Mouse (Mus musculus): ENCODE data around the gene Sema6d. TPM values are rescaled to one million over a fixed set of nuclear protein-coding genes. Genes with fewer than 3 reads are reported as not detected.
A peak's percentile ranks its signal among the peaks of the same experiment; 100 is the strongest.

The Sema6d gene
- polyA plus RNA-seq, 1 experiment from 2014 or later: 12.2 TPM

GRCm38 (mm10) chr2:124613671-124614210 is 524.0 kb downstream of the Sema6d start:
- peaks cover 30% of the 10 kb centered on the region for H3K27me3 ChIP-seq (replicated peaks; ENCODE audit: control insufficient read depth, insufficient read depth, low read length)
- no peak overlapping the region for H3K27ac ChIP-seq (ENCODE audit: low read depth, low read length)
- H3K4me2 ChIP-seq: peak overlapping the region; percentile 78
- DNase-seq (ENCODE audit: low spot score) (no peak), ATAC-seq (replicated peaks; ENCODE audit: low FRiP score) (no peak)
- H3K9ac ChIP-seq (ENCODE audit: low read depth, low read length): no peak overlapping the region
- 46% methylated on average over 3 of the region's 3 CpGs for WGBS
- no peaks in the 10 kb centered on the region for H3K9me3 ChIP-seq (ENCODE audit: control insufficient read depth, low read length)
- peaks cover 2% of the 10 kb centered on the region; the same call in 1 of the 2 replicates for H3K4me1 ChIP-seq (replicated peaks; ENCODE audit: control insufficient read depth, insufficient read depth, low read length)
- H3K36me3 ChIP-seq (ENCODE audit: control insufficient read depth, insufficient read depth, low read length): no peaks in the 10 kb centered on the region
- no peak overlapping the region for H3K4me3 ChIP-seq (ENCODE audit: low read depth, low read length)

- Histone ChIP-seq H3K27me3 (replicated peaks; ENCODE audit: control insufficient read depth, insufficient read depth, low read length) (peaks cover 5% of the 10 kb centered on the region; the same call in 1 of the 2 replicates), H3K4me2 (no peak overlapping the region), H3K4me3 (ENCODE audit: low read depth, low read length) (no peak overlapping the region), H3K9ac (ENCODE audit: low read depth, low read length) (no peak overlapping the region), H3K4me1 (replicated peaks; ENCODE audit: control insufficient read depth, insufficient read depth, low read length) (peaks cover 2% of the 10 kb centered on the region; the same call in 1 of the 2 replicates), H3K9me3 (ENCODE audit: control insufficient read depth, low read length) (no peaks in the 10 kb centered on the region), H3K27ac (ENCODE audit: low read depth, low read length) (no peak overlapping the region), H3K36me3 (ENCODE audit: control insufficient read depth, insufficient read depth, low read length) (no peaks in the 10 kb centered on the region)
- 51% methylated on average over 4 of the region's 4 CpGs for WGBS
- ATAC-seq (replicated peaks; ENCODE audit: low FRiP score) (no peak), DNase-seq (ENCODE audit: low spot score) (no peak)
Observed at GRCm38 (mm10) chr2:124616746-124617145, 527.0 kb downstream of the Sema6d start.

DNA sequence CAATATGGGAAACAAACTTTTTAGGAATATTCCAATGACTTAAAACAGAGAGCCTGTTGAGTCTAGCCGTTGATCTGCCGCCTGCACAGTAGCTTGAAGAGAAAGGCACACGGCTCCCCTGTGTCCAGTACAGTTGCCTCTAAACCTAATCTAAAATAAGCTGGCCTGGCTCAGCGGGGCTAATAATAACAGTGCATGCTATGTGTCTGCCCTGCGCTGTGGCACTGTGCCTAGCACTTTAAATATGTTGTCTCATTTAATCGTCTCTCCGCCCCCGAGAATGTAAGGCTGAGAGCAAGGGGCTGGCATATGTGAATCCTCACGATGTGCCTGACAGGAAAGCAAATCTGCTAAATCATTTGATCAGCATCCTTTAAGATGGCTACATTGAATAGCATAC is 527.7 kb downstream of the Sema6d start:
- Histone ChIP-seq H3K9me3 (ENCODE audit: control insufficient read depth, low read length) (no peaks in the 10 kb centered on the region), H3K4me1 (replicated peaks; ENCODE audit: control insufficient read depth, insufficient read depth, low read length) (peaks cover 2% of the 10 kb centered on the region; the same call in 1 of the 2 replicates), H3K4me3 (ENCODE audit: low read depth, low read length) (no peak overlapping the region), H3K4me2 (no peak overlapping the region), H3K9ac (ENCODE audit: low read depth, low read length) (no peak overlapping the region), H3K27ac (ENCODE audit: low read depth, low read length) (no peak overlapping the region), H3K36me3 (ENCODE audit: control insufficient read depth, insufficient read depth, low read length) (no peaks in the 10 kb centered on the region), H3K27me3 (replicated peaks; ENCODE audit: control insufficient read depth, insufficient read depth, low read length) (no peaks in the 10 kb centered on the region)
- DNase-seq (ENCODE audit: low spot score) (no peak), ATAC-seq (replicated peaks; ENCODE audit: low FRiP score) (no peak)
- WGBS: 67% methylated on average over 9 of the region's 9 CpGs

DNA sequence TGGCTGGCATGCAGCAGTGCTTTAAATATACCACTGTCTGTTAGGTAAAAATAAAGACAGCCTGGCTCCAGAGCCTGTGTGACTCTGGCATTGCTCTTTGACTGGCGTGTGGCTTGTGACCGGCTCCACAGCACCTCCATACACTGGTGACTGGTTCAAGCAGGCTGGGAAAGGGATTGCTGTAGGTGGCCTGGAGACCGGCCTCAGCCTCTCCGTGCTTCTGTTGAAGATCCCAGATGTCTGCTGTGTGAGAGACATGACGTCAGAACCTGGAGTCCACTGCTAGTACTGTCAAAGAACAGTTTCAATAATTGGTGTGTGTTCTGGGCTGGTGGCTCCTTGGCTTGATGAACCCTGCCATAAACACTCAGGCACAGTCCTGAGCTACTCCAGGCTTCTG is 528.3 kb downstream of the Sema6d start:
- 67% methylated on average over 5 of the region's 5 CpGs for WGBS
- Histone ChIP-seq H3K27ac (ENCODE audit: low read depth, low read length) (no peak overlapping the region), H3K36me3 (ENCODE audit: control insufficient read depth, insufficient read depth, low read length) (no peaks in the 10 kb centered on the region), H3K4me2 (no peak overlapping the region), H3K4me1 (replicated peaks; ENCODE audit: control insufficient read depth, insufficient read depth, low read length) (peaks cover 2% of the 10 kb centered on the region; the same call in 1 of the 2 replicates), H3K4me3 (ENCODE audit: low read depth, low read length) (no peak overlapping the region), H3K9me3 (ENCODE audit: control insufficient read depth, low read length) (no peaks in the 10 kb centered on the region), H3K27me3 (replicated peaks; ENCODE audit: control insufficient read depth, insufficient read depth, low read length) (no peaks in the 10 kb centered on the region), H3K9ac (ENCODE audit: low read depth, low read length) (no peak overlapping the region)
- ATAC-seq (replicated peaks; ENCODE audit: low FRiP score): no peak
- no peak for DNase-seq (ENCODE audit: low spot score)

DNA sequence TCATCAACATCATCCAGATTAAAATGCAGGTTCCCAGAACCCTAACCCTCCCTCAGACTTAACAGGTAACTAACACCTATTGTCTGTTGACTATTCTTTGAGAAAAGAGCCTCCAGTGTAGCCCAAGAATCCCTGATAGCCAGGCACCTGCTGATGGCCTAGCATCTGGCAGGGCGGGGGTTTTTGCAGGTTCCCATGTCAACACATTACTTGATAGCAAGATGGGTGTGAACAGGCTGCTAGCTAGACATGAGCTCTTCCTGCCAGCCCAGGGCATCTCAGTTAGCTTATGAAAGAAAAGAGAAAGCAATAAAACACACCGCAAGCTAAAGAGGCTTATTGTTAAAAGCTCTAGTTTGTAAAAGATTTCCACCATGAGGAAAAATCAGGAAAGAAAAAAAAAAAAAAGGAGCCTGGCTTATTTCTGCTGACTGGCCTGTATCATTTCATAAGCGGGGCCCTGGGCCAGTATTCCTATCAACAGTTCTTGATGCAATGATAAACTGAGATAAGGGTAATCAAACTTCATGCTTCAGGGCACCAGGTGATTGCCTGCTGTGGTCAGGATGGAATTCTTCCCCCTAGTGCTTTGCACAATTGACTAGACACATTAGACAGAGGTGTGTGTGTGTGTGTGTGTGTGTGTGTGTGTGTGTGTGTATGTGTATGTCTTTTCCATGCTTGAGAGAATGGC is 528.9 kb downstream of the Sema6d start:
- WGBS: 73% methylated on average over 3 of the region's 3 CpGs
- Histone ChIP-seq H3K36me3 (ENCODE audit: control insufficient read depth, insufficient read depth, low read length) (no peaks in the 10 kb centered on the region), H3K4me1 (replicated peaks; ENCODE audit: control insufficient read depth, insufficient read depth, low read length) (peaks cover 2% of the 10 kb centered on the region; the same call in 1 of the 2 replicates), H3K27me3 (replicated peaks; ENCODE audit: control insufficient read depth, insufficient read depth, low read length) (no peaks in the 10 kb centered on the region), H3K4me2 (no peak overlapping the region), H3K27ac (ENCODE audit: low read depth, low read length) (no peak overlapping the region), H3K9ac (ENCODE audit: low read depth, low read length) (no peak overlapping the region), H3K9me3 (ENCODE audit: control insufficient read depth, low read length) (no peaks in the 10 kb centered on the region), H3K4me3 (ENCODE audit: low read depth, low read length) (no peak overlapping the region)
- no peak for DNase-seq (ENCODE audit: low spot score)
- ATAC-seq (replicated peaks; ENCODE audit: low FRiP score): no peak

- DNase-seq (ENCODE audit: low spot score) (no peak), ATAC-seq (replicated peaks; ENCODE audit: low FRiP score) (no peak)
- H3K27me3 ChIP-seq (replicated peaks; ENCODE audit: control insufficient read depth, insufficient read depth, low read length): no peaks in the 10 kb centered on the region
- H3K9ac ChIP-seq (ENCODE audit: low read depth, low read length): no peak overlapping the region
- no peaks in the 10 kb centered on the region for H3K36me3 ChIP-seq (ENCODE audit: control insufficient read depth, insufficient read depth, low read length)
- H3K9me3 ChIP-seq (ENCODE audit: control insufficient read depth, low read length): no peaks in the 10 kb centered on the region
- H3K4me3 ChIP-seq (ENCODE audit: low read depth, low read length): no peak overlapping the region
- 51% methylated on average over 6 of the region's 6 CpGs for WGBS
- peaks cover 2% of the 10 kb centered on the region; the same call in 1 of the 2 replicates for H3K4me1 ChIP-seq (replicated peaks; ENCODE audit: control insufficient read depth, insufficient read depth, low read length)
- no peak overlapping the region for H3K4me2 ChIP-seq
- H3K27ac ChIP-seq (ENCODE audit: low read depth, low read length): no peak overlapping the region
Observed at GRCm38 (mm10) chr2:124620470-124620869, 530.7 kb downstream of the Sema6d start.

DNA sequence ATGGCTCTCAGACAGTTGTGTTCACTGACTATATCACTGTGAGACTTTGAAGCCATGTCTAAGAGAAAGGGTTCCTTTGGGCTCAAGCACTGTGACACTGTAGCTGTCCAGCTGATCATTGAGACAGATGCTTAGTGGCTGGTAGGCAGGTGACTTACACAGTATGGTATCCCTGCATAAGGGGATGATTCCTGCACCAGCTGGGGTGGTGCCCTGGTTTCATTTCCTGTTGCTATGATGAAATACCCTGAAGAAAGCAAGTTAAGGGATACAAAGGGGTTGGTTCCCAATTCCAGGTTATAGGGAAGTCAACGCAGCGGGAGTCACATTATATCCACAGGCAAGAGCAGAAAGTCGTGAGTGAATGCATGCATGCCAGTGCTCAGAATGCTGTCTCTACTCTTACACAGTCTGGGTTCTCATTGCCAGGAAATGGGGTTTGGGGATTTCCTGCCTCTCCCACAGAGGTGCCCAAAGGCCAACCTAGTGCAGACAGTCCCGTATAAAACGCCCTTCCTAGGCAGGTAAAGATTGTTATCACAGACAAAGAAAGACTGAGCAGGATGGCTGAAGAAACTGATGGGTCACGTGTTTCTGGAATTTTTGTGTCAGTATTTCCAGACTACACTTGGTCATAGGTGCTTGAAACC is 532.3 kb downstream of the Sema6d start:
- no peak overlapping the region for H3K4me2 ChIP-seq
- no peaks in the 10 kb centered on the region; the same call in 1 of the 2 replicates for H3K4me1 ChIP-seq (replicated peaks; ENCODE audit: control insufficient read depth, insufficient read depth, low read length)
- DNase-seq (ENCODE audit: low spot score) (no peak), ATAC-seq (replicated peaks; ENCODE audit: low FRiP score) (no peak)
- no peak overlapping the region for H3K9ac ChIP-seq (ENCODE audit: low read depth, low read length)
- H3K4me3 ChIP-seq (ENCODE audit: low read depth, low read length): no peak overlapping the region
- 63% methylated on average over 6 of the region's 6 CpGs for WGBS
- no peaks in the 10 kb centered on the region for H3K36me3 ChIP-seq (ENCODE audit: control insufficient read depth, insufficient read depth, low read length)
- H3K27ac ChIP-seq (ENCODE audit: low read depth, low read length): no peak overlapping the region
- H3K27me3 ChIP-seq (replicated peaks; ENCODE audit: control insufficient read depth, insufficient read depth, low read length): no peaks in the 10 kb centered on the region
- H3K9me3 ChIP-seq (ENCODE audit: control insufficient read depth, low read length): no peaks in the 10 kb centered on the region

- Histone ChIP-seq H3K9me3 (ENCODE audit: control insufficient read depth, low read length) (no peaks in the 10 kb centered on the region), H3K27me3 (replicated peaks; ENCODE audit: control insufficient read depth, insufficient read depth, low read length) (no peaks in the 10 kb centered on the region), H3K27ac (ENCODE audit: low read depth, low read length) (no peak overlapping the region), H3K4me3 (ENCODE audit: low read depth, low read length) (no peak overlapping the region), H3K4me1 (replicated peaks; ENCODE audit: control insufficient read depth, insufficient read depth, low read length) (no peaks in the 10 kb centered on the region), H3K4me2 (no peak overlapping the region), H3K9ac (ENCODE audit: low read depth, low read length) (no peak overlapping the region), H3K36me3 (ENCODE audit: control insufficient read depth, insufficient read depth, low read length) (no peaks in the 10 kb centered on the region)
- WGBS: 85% methylated on average over 10 of the region's 10 CpGs
- no peak for DNase-seq (ENCODE audit: low spot score)
- ATAC-seq (replicated peaks; ENCODE audit: low FRiP score): no peak
Observed at GRCm38 (mm10) chr2:124624247-124624929, 534.6 kb downstream of the Sema6d start.

All from liver, embryonic 11.5 days (tissue).